Mouse (Mus musculus) hematopoietic stem cell, adult 5-6 weeks (primary cell): Measurements from ENCODE around the gene Fkbp2. TPM values are rescaled to one million over a fixed set of nuclear protein-coding genes. Genes with fewer than 3 reads are reported as not detected.

Experiments
- ATAC-seq, 2 experiments: fragments of 125-278 bp in 1 of 2; replicated peaks in 1 of 2; 2 replicates each; pipeline ENCODE4 v1.8.0; 2016 to 2017; ENCODE audit warnings: inconsistent platforms in 2 of 2, mild to moderate bottlenecking in 2 of 2, moderate number of reproducible peaks in 2 of 2, low read depth in 1 of 2, moderate TSS enrichment in 1 of 2; ENCODE audit not compliant: low FRiP score in 2 of 2, poor library complexity in 2 of 2, severe bottlenecking in 2 of 2, insufficient read depth in 1 of 2, low TSS enrichment in 1 of 2
- total RNA-seq: library from RNA; stranded (forward); fragments of 172-1452, 232-1000 nt; gene quantifications from 2 replicates; pipeline ENCODE4 v1.2.3, GENCODE M21; 2017

Gene Fkbp2
- total RNA-seq, 1 experiment from 2014 or later: 99.5 TPM

GRCm38 (mm10) chr19:6975537-6976521 lies 4.5 kb downstream of the Fkbp2 start, which contains the start of gene Plcb3:
Plcb3 (minus strand) TSS chr19:6976470.
- ATAC-seq: 0 out of 4 replicates have a peak, but pooled peaks have one; percentile 2 to 8

- peak; percentile 55 to 61 for ATAC-seq
Measured at GRCm38 (mm10) chr19:6974211-6975205, 5.8 kb downstream of the Fkbp2 start, which contains the start of gene Ppp1r14b. Ppp1r14b (plus strand) TSS chr19:6974968.

GRCm38 (mm10) chr19:6973581-6974190 lies 6.6 kb downstream of the Fkbp2 start:
- ATAC-seq: no peak

- no peak for ATAC-seq
Measured at GRCm38 (mm10) chr19:6972247-6972917, 7.9 kb downstream of the Fkbp2 start.

- no peak for ATAC-seq
Measured at GRCm38 (mm10) chr19:6971644-6972043, 8.7 kb downstream of the Fkbp2 start.

- no peak for ATAC-seq
Measured at GRCm38 (mm10) chr19:6970460-6971085, 9.7 kb downstream of the Fkbp2 start.

- peak in 1 of 2 experiments; percentile 18; a peak in 1 of 4 replicates for ATAC-seq
Measured at GRCm38 (mm10) chr19:6969665-6970381, 10.5 kb downstream of the Fkbp2 start.

GRCm38 (mm10) chr19:6969291-6969664 lies 11.0 kb downstream of the Fkbp2 start:
- ATAC-seq: no peak

- ATAC-seq: no peak
Measured at GRCm38 (mm10) chr19:6968491-6969271, 11.6 kb downstream of the Fkbp2 start.

GRCm38 (mm10) chr19:6956461-6956860 lies 23.8 kb downstream of the Fkbp2 start:
- ATAC-seq: no peak

GRCm38 (mm10) chr19:6955424-6955823 lies 24.9 kb downstream of the Fkbp2 start:
- ATAC-seq: no peak

GRCm38 (mm10) chr19:6954046-6954445 lies 26.3 kb downstream of the Fkbp2 start:
- ATAC-seq: no peak

- ATAC-seq: no peak
Measured at GRCm38 (mm10) chr19:6952712-6953037, 27.6 kb downstream of the Fkbp2 start.

- ATAC-seq: peak; percentile 8 to 13; a peak in 2 of 4 replicates
Measured at GRCm38 (mm10) chr19:6951994-6952711, 28.1 kb downstream of the Fkbp2 start.
